Mouse (Mus musculus) heart, postnatal 10 days (tissue): ENCODE measurements around the gene Nln. TPM values are rescaled to one million over a fixed set of nuclear protein-coding genes. Genes with fewer than 3 reads are reported as not detected.

ENCODE experiments used
- DNase-seq, 2 experiments: peaks; one replicate each; pipeline ENCODE4 v3.0.0; 2021
- intact Hi-C: fragments of 180-260 bp; cut with DNase I; formaldehyde crosslinking; loops from one replicate; pipeline ENCODE4 v1.15.1; 2025
- total RNA-seq, 2 experiments: library from RNA; stranded (reverse); gene quantifications; 2 replicates each; pipeline ENCODE4 v1.2.3; 2021

Gene Nln
- 10 to 100 TPM; 21.6 to 21.8 TPM for total RNA-seq

DNA sequence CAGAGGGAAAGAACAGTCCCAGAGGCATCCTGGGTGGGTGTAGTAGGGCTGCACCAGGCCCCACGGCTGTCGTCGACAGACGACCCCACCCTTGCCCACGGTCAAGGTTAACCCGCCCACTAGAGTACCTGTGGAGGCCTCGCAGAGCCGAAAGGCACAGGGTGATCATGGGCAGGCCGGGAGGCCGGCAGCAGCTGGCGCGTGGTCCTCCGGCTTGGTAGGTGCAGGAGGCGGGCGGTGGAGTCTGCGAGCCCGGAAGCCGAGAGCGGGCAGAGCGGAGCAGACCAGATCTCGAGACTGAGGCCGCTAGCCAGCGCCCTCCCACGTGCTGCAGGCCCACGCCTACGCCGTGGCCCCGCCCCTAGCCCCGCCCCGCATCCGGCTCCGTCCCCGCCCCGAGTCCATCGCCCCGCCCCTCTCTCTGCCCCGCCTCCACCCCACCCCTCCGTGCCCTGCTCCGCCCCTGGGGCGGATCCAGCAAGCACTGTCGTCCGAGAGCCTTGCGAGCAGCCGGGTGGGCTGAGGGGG lies at the start of gene Nln, which contains the start of gene Sgtb:
Nln (minus strand) TSS at position 327 of the 528 bp plus-strand sequence.
Sgtb (plus strand) TSS at position 454 of the 528 bp plus-strand sequence.
- peak; percentile 87 to 88 for DNase-seq
- intact Hi-C loops, result no loop called here

DNA sequence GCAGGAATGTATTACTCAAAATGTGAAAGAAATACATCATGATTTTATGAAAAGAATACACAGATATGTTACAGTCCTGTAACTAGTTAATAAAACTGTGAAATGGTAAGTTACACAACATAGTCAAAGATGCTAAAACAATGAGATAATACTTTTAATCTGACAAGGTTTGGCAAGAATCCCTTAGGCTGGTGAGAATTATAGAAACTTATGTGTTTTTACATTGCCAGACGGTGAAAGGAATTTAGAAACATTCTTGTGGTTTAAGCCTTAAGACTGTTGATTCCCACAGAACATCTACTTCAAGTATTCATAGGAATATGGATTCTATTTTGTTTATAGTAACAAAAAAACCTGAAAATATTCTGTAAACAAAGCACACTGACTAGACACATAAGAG lies 46.3 kb upstream of the Nln start:
- no peak for DNase-seq
- intact Hi-C loops, result no loop called here

DNA sequence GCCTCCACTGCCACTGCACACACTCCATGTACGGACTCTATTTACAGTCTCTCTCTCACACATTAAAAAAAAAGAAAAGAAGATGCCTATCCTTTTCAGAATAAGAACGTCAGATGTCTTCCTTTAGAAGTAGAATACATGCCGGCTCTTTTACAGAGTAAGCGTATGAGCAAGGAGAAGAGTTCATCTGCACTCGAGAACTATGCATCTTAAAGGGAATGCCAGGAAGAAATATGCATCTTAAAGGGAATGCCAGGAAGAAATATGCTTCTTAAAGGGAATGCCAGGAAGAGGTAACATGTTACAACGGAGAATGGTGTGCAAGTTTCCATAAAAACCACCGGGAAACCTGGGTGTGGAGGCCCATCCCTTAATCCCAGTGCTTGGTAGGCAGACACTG lies 45.7 kb upstream of the Nln start:
- intact Hi-C loops, result no loop called here
- DNase-seq, result no peak

DNA sequence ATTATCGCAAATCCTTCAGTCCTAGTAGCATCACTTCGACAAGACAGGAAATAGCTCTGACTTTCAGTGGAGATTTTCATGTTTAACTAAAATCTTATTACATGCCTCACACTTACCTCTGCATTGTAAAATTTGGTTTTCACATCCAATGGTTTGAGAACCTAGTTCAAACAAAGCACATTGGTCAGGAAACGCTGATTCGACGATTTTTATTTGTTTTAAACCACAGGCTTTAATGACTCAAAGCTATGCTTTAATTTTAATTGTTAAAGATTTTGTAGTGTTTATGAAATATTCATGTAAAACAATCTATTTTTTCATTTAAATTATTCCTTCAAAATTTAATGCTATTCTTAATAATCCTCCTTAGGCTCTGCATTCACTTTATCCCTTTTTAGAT lies 44.8 kb upstream of the Nln start:
- DNase-seq, result no peak
- intact Hi-C loops, result no loop called here

DNA sequence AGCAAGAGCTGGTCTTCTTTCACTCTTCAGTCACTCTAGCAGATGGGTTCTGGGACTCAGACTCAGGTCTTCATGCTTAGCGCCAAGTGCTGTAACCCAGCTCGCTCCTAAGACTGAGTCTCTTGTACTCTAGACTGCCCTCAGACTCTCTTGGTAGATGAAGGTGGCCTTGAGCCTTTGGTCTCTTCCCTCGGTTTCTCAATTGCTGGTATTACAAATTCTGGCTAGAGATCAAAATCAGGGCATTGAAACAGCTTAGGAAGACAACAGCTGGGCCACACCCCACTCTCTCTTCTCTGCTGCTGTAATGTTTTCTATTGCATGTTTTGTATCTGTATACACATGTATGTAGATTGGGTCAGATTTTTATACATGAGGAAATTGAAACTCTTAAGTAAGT lies 36.2 kb upstream of the Nln start:
- intact Hi-C loops, result no loop called here
- DNase-seq, result no peak

DNA sequence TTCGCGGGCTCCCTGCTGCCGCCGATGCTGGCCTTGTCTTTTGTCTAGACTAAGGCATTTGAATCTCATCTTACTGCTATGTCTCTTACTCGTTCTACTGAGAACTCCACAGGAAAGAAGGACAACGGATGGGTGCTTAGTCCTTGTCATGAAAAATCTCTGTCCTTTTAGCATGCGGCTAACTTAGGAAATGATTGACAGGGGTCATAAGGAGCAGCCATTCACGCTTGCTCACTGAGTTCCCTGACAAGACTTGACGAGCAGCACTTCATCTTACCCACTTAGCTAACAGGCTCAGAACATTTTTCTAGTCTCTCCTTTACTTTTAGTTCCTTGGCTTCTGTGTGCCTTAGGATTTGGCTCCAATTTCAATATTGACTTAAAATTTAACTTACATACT lies 35.5 kb upstream of the Nln start:
- DNase-seq, result no peak
- intact Hi-C loops, result no loop called here

DNA sequence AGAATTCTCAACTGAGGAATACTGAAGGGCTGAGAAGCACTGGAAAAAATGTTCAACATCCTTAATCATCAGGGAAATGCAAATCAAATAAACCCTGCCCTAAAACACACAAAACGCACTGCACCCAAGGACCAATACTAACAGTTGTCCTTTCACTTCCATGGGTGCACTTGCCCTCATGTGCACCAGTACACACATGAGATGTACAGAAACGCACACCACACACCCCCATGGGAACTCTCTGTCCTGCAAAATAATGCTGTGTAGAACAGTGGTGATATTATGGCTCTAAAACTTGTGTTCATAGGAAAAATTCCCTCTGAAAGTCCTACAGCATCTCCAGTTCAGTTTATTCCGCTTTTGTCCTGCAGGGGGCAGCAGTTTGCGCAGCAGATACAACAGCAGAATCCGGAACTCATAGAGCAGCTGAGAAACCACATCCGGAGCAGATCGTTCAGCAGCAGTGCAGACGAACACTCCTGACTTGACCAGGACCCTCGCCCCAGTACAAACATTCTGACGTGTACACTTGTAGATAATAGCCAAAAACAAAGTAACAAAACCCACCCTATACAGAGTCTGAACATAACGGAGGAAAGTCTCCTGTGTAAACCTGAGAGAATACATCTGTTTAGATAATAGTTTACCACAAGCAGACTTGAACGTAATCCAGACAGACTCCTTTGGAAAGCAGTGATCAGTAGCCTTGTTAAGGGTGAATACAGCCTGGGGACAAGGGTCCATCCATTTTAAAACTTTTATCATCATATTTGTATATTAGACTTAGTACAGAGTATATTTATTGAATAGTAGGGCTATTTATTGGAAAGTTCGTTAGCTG lies 30.2 kb upstream of the Nln start:
- intact Hi-C loops, result no loop called here
- peak; percentile 73 to 85 for DNase-seq

DNA sequence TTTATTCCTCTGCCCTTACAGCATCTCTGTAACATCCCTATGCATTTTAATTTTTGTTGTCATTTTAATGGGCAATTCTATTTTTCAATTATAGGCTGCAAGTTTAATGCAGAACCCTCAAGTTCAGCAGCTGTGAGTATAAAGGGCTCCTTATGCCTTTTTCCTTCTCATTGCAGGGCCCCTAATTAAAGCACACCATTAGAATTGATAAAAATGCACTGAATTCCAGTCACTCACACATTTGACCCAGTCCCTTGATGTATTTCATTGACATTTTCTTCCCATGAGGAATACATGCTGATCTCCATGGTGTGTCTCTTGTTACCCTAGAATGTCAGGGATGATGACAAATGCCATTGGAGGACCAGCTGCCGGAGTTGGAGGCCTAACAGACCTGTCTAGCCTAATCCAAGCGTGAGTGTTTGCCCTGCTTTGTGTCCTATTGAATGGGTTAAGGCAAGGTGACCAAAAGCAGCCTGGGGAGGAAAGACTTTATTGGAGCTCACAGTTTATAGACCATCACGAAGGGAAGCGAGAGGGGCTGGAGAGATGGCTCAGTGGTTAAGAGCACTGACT lies 25.2 kb upstream of the Nln start:
- no peak for DNase-seq
- intact Hi-C loops, result no loop called here

DNA sequence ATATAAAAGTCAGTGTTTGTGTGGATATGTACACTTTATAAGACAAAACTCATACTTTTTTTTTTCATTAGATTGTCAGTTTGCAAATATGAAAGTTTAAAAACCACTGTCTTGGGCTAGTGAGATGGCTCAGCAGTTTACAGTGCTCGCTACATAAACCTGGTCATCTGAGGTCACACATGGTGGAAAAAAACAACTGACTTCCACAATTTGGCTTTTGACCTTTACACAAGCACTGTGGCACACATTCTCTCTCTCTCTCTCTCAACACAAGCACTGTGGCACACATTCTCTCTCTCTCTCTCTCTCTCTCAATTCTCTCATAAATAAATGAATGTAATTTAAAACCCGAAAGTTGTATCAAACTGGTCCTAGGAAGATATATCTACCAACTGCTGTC lies 23.1 kb upstream of the Nln start:
- intact Hi-C loops, result no loop called here
- no peak for DNase-seq

DNA sequence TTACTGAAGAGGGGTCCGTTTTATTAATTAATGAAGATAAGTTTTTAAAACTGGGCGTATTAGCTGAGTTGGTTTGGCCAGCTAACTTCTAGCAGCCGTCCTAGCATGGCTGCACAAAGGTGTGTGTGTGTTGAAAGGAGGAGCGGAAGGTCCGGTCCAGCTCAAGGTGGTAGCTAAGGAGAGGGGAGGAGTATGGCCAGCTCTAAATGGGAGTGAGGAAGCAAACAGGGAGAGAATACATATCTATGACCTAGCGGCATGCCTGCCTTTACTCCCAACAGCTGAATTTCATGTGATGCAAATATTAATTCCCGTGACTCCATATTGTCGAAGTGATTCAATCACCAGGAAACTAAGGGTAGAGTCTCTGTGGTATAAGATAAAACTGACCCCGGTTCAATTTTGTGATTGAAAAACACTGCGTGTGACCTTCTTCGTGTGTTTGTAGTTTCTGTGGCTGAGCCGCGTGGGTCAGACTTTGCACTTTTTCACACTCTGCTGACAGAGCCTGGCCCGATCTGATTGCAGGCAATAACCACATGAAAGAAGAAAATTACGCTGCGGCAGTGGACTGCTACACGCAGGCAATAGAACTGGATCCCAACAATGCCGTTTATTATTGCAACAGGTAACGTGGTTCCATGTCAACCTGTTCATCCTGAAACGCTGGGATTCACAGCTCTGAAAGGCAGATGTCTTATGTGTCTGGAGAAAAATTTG lies 14.4 kb upstream of the Nln start:
- intact Hi-C loops, result no loop called here

DNA sequence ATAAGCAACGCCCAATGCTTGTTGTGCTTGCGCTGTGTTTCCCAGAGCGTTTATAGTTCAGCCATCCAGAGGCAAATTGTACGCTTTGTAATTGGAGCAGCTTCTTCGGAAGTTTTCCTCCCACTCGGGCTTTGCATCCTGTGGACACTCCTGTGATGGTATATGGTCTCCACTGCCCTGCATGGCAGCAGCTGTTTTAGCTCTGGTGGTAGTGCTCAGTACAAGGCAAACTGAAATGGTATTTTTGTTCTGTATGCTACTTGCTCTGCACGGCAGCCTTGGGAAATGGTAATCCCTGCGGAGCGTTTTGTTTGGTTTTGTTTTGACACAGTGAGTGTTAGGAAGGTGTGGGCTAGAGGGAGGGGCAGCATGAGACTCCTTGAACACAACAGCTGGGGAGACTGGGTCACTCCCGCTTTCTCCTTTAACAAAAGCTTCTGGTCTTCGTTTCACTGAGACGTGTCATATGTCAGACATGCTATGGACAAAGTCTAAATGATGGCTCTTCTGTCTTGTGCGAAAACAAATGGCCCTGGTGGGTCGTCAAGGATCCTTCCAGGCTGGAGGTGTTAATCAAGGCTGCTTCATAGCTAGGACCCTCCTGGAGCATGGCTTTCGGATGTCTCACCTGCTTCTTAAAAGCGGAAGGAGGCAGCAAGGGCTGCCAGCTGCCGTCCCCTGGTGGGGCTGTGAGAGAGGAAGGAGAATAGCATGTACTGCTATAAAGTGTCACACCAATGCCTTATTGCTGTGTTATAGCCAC lies 12.8 kb upstream of the Nln start:
- intact Hi-C loops, result no loop called here
- no peak for DNase-seq

More for the DNA sequence above, 14.4 kb upstream of the Nln start:
- DNase-seq, result no peak

DNA sequence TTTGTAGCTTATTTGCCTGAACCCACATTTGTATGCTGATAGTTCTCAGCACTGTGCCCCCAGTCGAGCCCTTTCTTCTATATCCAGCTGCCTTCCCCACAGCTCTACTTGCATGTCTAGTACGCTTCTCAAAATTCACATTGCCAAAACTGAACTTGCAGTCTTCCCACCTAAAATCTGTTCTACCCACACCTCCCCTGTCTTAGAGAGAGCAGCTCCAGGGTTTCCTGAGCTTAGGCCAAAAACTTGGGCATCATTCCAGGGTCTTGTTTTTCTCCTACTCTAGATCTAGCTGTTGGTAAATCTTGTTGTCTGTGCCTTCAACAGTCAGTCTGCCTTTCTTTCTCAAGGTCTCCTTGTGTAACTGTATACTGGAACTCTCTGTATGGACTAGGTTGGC lies 5.4 kb upstream of the Nln start:
- DNase-seq, result no peak
- intact Hi-C loops, result no loop called here

DNA sequence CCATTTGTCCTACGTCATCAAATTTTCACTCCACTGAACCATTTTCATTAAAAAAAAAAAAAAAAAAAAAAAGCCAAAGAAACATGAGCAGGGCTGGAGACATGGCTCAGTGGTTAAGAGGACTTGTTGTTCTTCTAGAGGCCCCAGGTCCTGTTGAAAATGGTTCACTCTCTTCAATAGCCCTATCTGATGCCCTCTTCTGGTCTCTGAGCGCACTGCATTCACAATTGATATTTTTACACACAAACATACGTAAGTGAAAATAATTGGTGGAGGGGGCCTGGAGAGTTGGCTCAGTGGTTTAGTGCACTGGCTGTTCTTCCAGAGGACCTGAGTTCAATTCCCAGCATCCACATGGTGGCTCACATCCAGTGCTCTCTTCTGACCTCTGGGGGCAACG lies 4.4 kb upstream of the Nln start:
- no peak for DNase-seq
- intact Hi-C loops, result no loop called here

DNA sequence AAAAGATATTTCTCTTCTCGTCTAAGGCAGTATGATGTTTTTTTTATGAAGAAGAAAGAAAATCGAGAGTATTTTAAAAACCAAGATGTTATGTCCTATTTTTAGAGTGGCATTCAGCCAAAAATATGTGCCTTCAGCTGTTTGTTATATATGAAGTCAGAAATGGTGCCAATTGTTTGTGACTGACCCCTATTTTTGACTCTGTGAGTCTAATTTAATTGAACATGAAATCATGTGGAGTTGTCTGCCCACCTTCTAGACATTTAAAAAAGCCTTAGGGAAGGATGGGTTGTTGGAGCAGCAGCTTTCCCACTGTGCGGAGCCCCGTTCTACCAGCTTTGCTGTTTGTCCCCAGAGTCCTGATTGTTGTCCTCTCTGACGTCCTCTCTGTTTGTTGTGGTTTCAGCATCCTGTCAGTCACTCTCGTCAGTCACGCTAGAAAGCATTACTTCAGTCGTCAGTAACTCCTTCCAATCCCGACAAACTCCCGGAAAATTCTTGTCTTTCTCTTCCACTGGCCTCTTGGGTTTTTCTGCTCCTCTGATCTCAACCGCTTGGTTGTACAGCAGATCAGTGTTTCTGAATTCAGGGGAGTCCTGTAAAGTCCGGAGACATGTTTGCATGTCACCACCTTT lies 3.0 kb upstream of the Nln start:
- no peak for DNase-seq
- intact Hi-C loops, result no loop called here

DNA sequence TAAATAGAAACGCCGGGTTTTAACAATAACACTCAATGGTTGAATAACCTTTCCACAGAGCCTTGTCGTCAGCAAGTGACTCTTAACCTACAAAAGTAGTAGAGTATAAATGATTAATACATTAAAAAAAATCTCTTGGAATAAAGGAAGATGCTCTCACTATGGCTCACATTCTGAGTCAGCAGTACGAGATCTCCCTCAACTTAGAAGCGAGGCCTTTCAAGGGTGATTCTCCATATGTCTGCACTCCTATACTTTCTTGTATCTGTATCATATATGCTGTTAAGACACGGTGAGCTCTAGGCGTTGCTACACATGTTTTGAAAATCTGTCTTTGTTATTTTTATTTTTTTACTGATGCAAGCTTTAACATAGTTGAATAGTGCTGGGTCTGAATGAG lies 1.1 kb upstream of the Nln start:
- DNase-seq, result no peak
- intact Hi-C loops, result no loop called here

DNA sequence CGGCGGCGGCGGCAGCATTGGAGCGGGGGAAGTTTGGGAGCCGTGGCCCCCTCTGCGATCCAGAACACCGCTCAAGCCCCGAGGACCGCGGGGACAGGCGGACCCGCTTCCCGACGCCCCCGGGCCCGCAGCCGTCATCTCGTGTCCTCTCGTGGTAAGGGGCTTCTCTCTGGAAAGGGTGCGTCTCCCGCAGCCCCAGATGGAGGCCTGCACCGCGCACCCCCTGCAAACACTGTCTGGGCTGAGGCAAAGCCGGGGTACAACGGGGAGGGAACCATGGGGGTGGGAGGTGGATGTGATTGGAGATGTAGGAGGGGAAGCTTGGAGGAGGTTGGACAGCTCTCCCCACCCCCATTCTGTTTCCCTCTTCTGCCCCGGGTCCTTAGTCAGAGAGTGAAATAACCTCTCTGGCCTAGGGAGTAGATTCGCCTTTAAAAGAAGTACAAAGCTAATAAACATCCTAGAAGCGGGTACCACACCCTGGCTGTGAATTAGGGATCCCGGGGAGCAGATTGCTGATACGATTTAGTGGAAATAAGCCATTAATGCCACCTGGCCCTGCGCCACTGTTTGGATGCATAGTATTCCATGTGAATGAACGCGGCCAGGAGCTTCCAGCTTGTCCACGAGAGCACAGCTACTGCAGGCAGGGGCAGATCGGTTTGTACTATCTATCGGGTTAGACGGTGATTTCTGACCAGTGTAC lies 555 bp upstream of the Nln start:
- intact Hi-C loops, result no loop called here
- no peak for DNase-seq

DNA sequence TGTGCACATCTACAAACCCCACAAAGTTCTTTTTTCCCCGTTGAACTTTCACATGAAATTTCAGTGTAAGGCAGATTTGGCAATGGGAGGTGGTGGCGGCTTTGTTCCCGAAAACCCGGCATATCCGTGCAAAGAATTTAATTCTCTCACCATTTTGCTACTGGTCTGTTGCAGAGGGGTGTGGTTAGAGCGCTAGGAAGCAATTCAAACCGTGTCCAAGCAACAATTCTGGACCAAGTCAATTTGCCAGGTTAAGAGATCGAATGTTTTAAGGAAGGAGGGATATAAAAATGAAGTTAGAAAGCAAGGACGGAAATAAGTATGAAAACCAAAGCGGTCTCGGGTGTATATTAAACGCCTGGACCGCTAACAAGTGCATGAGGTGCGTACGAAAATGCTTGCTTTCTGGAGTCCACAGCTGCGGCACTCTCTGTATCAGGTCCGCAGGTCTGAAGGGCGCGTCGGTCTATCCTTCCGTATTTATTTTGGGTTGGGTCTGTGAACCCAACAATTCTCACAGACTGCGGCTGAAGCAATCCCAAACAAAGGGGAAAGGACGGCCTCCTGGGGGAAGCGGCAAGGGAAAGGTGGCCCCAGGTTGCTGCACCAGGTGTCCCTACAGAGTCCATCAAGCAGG lies 645 bp downstream of the Nln start:
- intact Hi-C loops, result no loop called here

DNA sequence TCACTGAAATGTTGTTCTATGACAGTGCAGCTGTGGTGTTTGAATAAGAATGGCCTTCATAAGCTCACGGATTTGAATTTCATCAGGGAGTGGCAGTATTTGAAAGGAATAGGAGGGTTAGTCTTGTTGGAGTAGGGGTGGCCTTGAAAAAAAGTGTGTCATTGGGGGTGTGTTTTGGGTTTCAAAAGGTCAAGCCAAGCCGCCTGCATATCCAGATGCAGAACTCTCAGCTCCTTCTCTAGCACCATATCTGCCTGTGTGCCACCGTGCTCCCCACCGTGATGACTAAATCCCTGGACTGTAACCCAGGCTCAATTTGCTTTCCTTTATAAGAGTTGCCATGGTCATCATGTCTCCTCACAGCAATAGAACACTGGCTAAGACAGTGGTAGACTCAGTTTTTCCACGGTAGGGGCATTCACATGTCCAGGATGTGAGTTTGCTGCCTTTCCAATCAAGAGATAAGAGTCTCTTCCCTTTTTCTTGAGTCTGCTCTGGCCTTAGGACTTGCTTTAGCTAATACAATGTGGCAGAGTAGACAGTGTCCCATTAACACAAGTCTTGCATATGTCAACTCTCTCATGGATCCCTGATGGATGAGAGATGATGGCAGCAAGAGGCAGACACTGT lies 7.7 kb downstream of the Nln start:
- intact Hi-C loops, result no loop called here
- no peak for DNase-seq

More for the DNA sequence above, 645 bp downstream of the Nln start:
- peak; percentile 24 to 40 for DNase-seq

DNA sequence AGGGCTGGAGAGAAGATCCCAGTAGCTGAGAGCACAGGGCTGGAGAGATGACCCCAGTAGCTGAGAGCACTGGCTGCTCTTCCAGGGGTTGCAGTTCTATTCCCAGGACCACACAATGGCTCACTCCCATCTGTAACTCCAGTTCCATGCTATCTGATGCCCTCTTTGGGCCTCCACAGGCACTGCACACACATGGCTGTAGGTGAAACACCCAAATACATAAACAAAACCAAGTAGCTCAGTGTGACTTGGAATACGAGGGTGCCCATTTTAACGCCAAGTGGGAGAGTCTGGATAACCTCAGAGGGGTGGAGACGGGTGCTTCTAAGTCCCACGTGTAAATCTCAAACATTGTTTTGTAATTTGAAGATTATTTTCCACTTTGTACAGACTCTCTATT lies 9.0 kb downstream of the Nln start:
- intact Hi-C loops, result no loop called here
- no peak for DNase-seq
